Mouse (Mus musculus) liver, embryonic 15.5 days (tissue): ENCODE data around the gene Rgs14. TPM values are rescaled to one million over a fixed set of nuclear protein-coding genes. Genes with fewer than 3 reads are reported as not detected.

Experiments used
- ATAC-seq: fragments of 200-750 bp; cut with Nextera tagmentation; 2 replicates; pipeline ENCODE4 v1.8.0; 2017; ENCODE audit warnings: moderate number of reproducible peaks, mild to moderate bottlenecking, moderate library complexity; ENCODE audit not compliant: insufficient read depth
- H3K27ac ChIP-seq: fragments of 300-500 bp; sonication (generic); replicated peaks from 2 replicates; pipeline ENCODE4 v1.5.1; 2015; ENCODE audit warnings: mild to moderate bottlenecking, inconsistent platforms
- H3K27me3 ChIP-seq: fragments of 300-500 bp; sonication (generic); 2 replicates; pipeline ENCODE4 v1.6.1; 2015; ENCODE audit warnings: mild to moderate bottlenecking, inconsistent platforms
- H3K36me3 ChIP-seq: fragments of 300-500 bp; sonication (generic); replicated peaks from 2 replicates; pipeline ENCODE4 v1.6.1; 2015; ENCODE audit warnings: moderate library complexity, mild to moderate bottlenecking, inconsistent platforms
- H3K4me1 ChIP-seq: fragments of 300-500 bp; sonication (generic); replicated peaks from 2 replicates; pipeline ENCODE4 v1.6.1; 2015; ENCODE audit warnings: inconsistent platforms
- H3K4me2 ChIP-seq: fragments of 300-500 bp; sonication (generic); 2 replicates; pipeline ENCODE4 v1.6.1; 2015; ENCODE audit warnings: moderate library complexity, mild to moderate bottlenecking, inconsistent platforms
- H3K4me3 ChIP-seq: fragments of 300-500 bp; sonication (generic); replicated peaks from 2 replicates; pipeline ENCODE4 v1.5.1; 2015; ENCODE audit warnings: mild to moderate bottlenecking, inconsistent platforms
- H3K9ac ChIP-seq: fragments of 300-500 bp; sonication (generic); 2 replicates; pipeline ENCODE4 v1.6.1; 2015; ENCODE audit warnings: moderate library complexity, mild to moderate bottlenecking, inconsistent platforms
- H3K9me3 ChIP-seq: fragments of 300-500 bp; sonication (generic); replicated peaks from 2 replicates; pipeline ENCODE4 v1.6.1; 2016; ENCODE audit warnings: inconsistent platforms
- WGBS: fragments of 180-500 bp; shearing (Covaris S2); methylation state at CpG from one replicate; pipeline ENCODE4 v1.1.7; 2015; ENCODE audit warnings: mixed read lengths; ENCODE audit not compliant: insufficient replicate concordance; 5-methylcytosine and 5-hydroxymethylcytosine counted together
- polyA plus RNA-seq: library from polyadenylated mRNA; unstranded; fragments of >200 nt; fragmentation: Nextera tagmentation; extraction: Ambion mirVana; gene quantifications from 2 replicates; pipeline ENCODE4 v1.2.1, GENCODE M21; 2015

The Rgs14 gene
- polyA plus RNA-seq, 1 experiment from 2014 or later, result 2.2 TPM

DNA sequence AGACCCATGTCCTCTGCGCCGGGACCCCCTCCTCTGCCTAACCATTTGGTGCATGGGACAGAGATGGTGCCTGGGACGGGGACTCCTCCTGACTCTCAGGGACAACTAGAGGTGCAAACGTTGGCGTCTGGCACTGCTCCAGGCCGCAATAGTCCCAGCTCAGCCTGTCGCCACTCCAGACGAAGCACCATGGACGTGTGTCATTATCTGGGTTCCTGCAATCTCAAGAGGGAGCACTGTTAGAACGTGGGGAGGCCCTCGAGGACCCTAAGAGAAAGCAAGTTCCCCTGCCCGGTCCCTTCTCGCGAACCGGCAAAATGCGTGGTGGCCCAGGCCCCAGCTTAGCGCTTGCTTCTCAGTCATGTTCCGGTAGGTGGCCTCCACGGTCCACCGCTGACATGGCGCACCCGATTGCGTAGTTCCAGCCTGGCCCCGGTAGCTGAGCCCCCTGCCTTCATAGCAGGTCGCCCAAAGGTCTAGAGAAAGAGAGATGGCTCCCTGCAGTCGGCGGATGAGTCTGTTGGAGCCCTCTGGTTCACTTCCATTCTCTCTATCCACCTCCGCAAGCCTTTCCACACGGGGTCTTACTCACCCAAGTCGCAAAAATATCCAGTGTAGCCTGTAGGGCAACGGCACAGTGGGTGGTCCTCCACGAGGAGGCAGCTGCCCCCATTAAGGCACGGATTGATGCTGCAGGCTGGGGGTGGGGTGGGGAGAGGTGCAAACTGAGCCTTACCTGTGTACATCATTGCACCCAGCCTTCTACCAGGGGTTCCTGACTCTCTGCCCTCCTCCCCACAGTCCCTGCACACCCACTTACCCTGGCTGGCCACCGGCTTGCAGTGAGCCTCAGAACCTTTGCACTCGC is 51.6 kb downstream of the Rgs14 start:
- Histone ChIP-seq H3K27ac (no peak overlapping the region), H3K4me3 (no peak overlapping the region), H3K9me3 (no peaks in the 10 kb centered on the region), H3K4me2 (peak overlapping the region; percentile 32; the same call in 1 of the 2 replicates), H3K27me3 (peaks cover 64% of the 10 kb centered on the region), H3K9ac (no peak overlapping the region), H3K36me3 (no peaks in the 10 kb centered on the region), H3K4me1 (peaks cover 29% of the 10 kb centered on the region)
- no peak for ATAC-seq
- WGBS, result 11% methylated on average over 35 of the region's 35 CpGs

- ATAC-seq, result no peak
- 0 out of 2 replicates have a peak within 1 kb of the TSS, but pooled peaks have one; percentile 15 for H3K9ac ChIP-seq
- H3K4me2 ChIP-seq, result peak within 1 kb of the TSS; percentile 39
- H3K9me3 ChIP-seq, result no peaks in the 10 kb centered on the region
- no peaks in the 10 kb centered on the region for H3K36me3 ChIP-seq
- peaks cover 19% of the 10 kb centered on the region for H3K27me3 ChIP-seq
- WGBS, result 73% methylated on average over 10 of the region's 10 CpGs
- peak within 1 kb of the TSS; percentile 36 for H3K4me3 ChIP-seq
- peaks cover 29% of the 10 kb centered on the region for H3K4me1 ChIP-seq
- 0 out of 2 replicates have a peak within 1 kb of the TSS, but pooled peaks have one; percentile 6 for H3K27ac ChIP-seq
Observed at GRCm38 (mm10) chr13:55426613-55427012, 57.1 kb downstream of the Rgs14 start, which contains the start of gene F12. TSS of gene F12 (minus strand) at chr13:55426793.

GRCm38 (mm10) chr13:55429226-55429888 is 59.8 kb downstream of the Rgs14 start:
- peak overlapping the region; percentile 37 for H3K4me2 ChIP-seq
- peak overlapping the region; percentile 45; the same call in 1 of the 2 replicates for H3K27ac ChIP-seq
- H3K27me3 ChIP-seq, result no peaks in the 10 kb centered on the region; the same call in 1 of the 2 replicates
- H3K9ac ChIP-seq, result no peak overlapping the region
- WGBS, result 32% methylated on average over 12 of the region's 12 CpGs
- no peaks in the 10 kb centered on the region for H3K9me3 ChIP-seq
- peak; percentile 68 for ATAC-seq
- H3K36me3 ChIP-seq, result no peaks in the 10 kb centered on the region
- H3K4me1 ChIP-seq, result peaks cover 29% of the 10 kb centered on the region
- H3K4me3 ChIP-seq, result no peak overlapping the region

- 70% methylated on average over 2 of the region's 2 CpGs for WGBS
Observed at GRCm38 (mm10) chr13:55430566-55430965, 61.0 kb downstream of the Rgs14 start.

DNA sequence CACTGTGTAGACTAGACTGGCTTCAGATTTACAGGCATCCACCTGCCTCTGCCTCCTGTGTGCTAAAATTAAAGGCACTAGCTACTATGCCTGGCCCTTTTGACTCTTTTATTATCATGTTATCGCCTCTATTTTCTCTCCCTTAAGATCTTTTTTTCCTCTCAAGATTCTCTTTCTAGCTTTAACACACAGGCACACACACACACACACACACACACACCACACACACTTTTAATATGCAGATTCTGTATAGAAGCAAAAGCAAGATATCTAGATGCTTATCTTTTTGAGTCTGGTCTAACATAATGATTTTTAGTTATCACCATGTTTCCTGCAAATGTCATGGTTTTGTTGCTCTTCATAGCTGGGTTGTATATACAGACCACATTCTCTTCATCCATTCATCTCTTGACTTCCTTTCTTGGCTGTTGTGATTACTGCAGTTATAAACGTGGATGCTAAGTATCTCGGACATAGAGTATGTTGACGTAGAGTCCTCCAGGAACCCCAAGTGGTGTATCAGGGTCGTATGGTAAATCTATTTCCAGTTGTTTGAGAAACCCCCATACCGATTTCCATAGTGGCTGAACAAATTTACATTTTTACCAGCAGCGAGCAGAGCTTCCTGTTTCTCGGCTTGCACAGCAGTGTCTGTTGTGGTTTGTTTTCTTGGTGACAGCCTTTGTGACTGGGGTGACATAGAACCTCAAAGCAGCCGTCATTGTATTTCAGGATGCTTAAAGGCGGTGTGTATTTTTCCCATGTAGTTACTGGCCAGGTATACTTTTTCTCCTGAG is 62.6 kb downstream of the Rgs14 start:
- Histone ChIP-seq H3K4me2 (no peak overlapping the region), H3K9ac (no peak overlapping the region), H3K27ac (no peak overlapping the region), H3K36me3 (no peaks in the 10 kb centered on the region), H3K27me3 (no peaks in the 10 kb centered on the region), H3K4me3 (no peak overlapping the region), H3K9me3 (no peaks in the 10 kb centered on the region), H3K4me1 (peaks cover 21% of the 10 kb centered on the region)
- 23% methylated on average over 10 of the region's 10 CpGs for WGBS
- no peak for ATAC-seq

More at GRCm38 (mm10) chr13:55430566-55430965, 61.0 kb downstream of the Rgs14 start:
- no peak overlapping the region for H3K9ac ChIP-seq
- ATAC-seq, result no peak
- no peaks in the 10 kb centered on the region for H3K9me3 ChIP-seq
- H3K27ac ChIP-seq, result no peak overlapping the region
- no peaks in the 10 kb centered on the region for H3K36me3 ChIP-seq
- H3K27me3 ChIP-seq, result no peaks in the 10 kb centered on the region; the same call in 1 of the 2 replicates
- H3K4me2 ChIP-seq, result no peak overlapping the region
- H3K4me1 ChIP-seq, result peaks cover 27% of the 10 kb centered on the region
- H3K4me3 ChIP-seq, result no peak overlapping the region

Other genes starting within 250 kb of the Rgs14 start
- gene Gm17617, start 236.2 kb upstream of the Rgs14 start, polyA plus RNA-seq, result not detected in 2 replicates
- gene Fgfr4, start 217.1 kb upstream of the Rgs14 start, polyA plus RNA-seq, result 5.8 and 6.8 TPM in 2 replicates
- gene Nsd1, start 159.9 kb upstream of the Rgs14 start, polyA plus RNA-seq, result 13.3 and 14.4 TPM in 2 replicates
- gene Prelid1, start 49.2 kb upstream of the Rgs14 start, polyA plus RNA-seq, result 211 and 230 TPM in 2 replicates
- 48.6 and 51.3 TPM in 2 replicates for gene Rab24, start 47.8 kb upstream of the Rgs14 start, polyA plus RNA-seq
- gene Mxd3, start 39.9 kb upstream of the Rgs14 start, polyA plus RNA-seq, result 28.8 and 33.6 TPM in 2 replicates
- 58.8 and 62.1 TPM in 2 replicates for gene Lman2, start 6.9 kb upstream of the Rgs14 start, polyA plus RNA-seq
- not detected in 2 replicates for gene Slc34a1, start 28.5 kb downstream of the Rgs14 start, polyA plus RNA-seq
- not detected in 2 replicates for gene Pfn3, start 45.5 kb downstream of the Rgs14 start, polyA plus RNA-seq
- 118 and 151 TPM in 2 replicates for gene F12, start 57.1 kb downstream of the Rgs14 start, polyA plus RNA-seq
- gene Grk6, start 75.3 kb downstream of the Rgs14 start, polyA plus RNA-seq, result 24.3 and 27.6 TPM in 2 replicates
- not detected in 2 replicates for gene Prr7, start 94.5 kb downstream of the Rgs14 start, polyA plus RNA-seq
- 7.5 and 7.6 TPM in 2 replicates for gene Dbn1, start 118.4 kb downstream of the Rgs14 start, polyA plus RNA-seq
- 25.2 and 29.5 TPM in 2 replicates for gene Pdlim7, start 143.9 kb downstream of the Rgs14 start, polyA plus RNA-seq
- gene Dok3, start 159.6 kb downstream of the Rgs14 start, polyA plus RNA-seq, result 9.6 and 11.0 TPM in 2 replicates
- 23.6 and 24.3 TPM in 2 replicates for gene Ddx41, start 166.9 kb downstream of the Rgs14 start, polyA plus RNA-seq
- 7.5 and 11.0 TPM in 2 replicates for gene Fam193b, start 201.4 kb downstream of the Rgs14 start, polyA plus RNA-seq
- 55.2 and 63.2 TPM in 2 replicates for gene Tmed9, start 204.0 kb downstream of the Rgs14 start, polyA plus RNA-seq
- 5.9 and 6.9 TPM in 2 replicates for gene B4galt7, start 230.2 kb downstream of the Rgs14 start, polyA plus RNA-seq